Mouse (Mus musculus) splenic B cell, adult 2 months (primary cell): ENCODE data around the gene Mlkl.
"Not testable (repeated sequence)": the region's sequence is repeated elsewhere in the genome, so short reads cannot be mapped to it uniquely, and the experiment has no call there.

Experiments
- DNase-seq: peaks from one replicate; pipeline ENCODE4 v3.0.0-alpha.2; 2011; ENCODE audit warnings: low read depth, low spot score
- H3K27me3 ChIP-seq: 2 replicates; pipeline ENCODE4 v1.6.1; 2012; ENCODE audit warnings: mild to moderate bottlenecking, low read length, moderate library complexity, mixed read lengths; ENCODE audit not compliant: control insufficient read depth, poor library complexity, insufficient read depth, severe bottlenecking
- H3K36me3 ChIP-seq: 2 replicates; pipeline ENCODE4 v1.6.1; 2012; ENCODE audit warnings: mild to moderate bottlenecking, low read length, moderate library complexity, mixed read lengths; ENCODE audit not compliant: control insufficient read depth, poor library complexity, insufficient read depth, severe bottlenecking

The Mlkl gene

DNA sequence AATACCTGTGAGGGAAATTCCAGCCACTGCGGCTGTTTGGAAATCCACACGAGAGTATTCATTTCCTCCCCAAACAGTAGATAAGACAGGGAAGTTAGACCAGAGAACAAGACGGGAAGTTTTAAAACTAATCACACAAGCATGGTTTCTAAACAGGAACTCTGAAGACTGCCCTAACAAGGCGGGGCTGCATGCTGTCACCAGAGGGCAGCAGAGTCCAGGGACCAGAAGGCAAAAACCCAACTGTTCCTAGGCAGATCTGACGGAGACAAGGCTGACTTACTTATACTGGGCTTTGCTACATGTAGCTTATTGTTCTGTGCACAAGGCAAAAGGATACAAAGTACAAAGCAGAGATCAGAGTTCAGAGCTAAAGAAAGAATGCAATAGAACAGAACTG lies 5.2 kb upstream of the Mlkl start:
- no peaks in the 10 kb centered on the region for H3K27me3 ChIP-seq
- H3K36me3 ChIP-seq, result no peaks in the 10 kb centered on the region
- DNase-seq, result peak; percentile 82

DNA sequence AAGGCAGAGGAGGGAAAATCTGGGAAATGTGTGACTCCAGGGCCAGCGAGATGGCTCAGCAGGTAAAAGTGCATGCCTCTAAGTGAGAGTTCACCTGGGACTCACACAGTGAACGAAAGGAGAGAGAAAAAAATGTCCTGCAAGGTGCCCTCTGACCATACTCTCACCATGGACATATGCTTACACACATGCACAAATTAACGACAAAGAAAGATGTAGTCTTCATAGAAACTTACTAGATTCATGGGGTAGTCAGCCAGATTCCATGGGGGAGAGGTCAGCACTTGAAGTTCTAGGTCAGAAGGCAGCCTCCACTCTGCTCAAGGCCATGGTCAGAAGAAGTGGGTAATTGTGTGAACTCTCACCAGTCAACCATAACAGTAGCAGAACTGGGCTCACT lies 2.2 kb upstream of the Mlkl start:
- H3K27me3 ChIP-seq, result no peaks in the 10 kb centered on the region
- no peaks in the 10 kb centered on the region for H3K36me3 ChIP-seq
- DNase-seq, result no peak

DNA sequence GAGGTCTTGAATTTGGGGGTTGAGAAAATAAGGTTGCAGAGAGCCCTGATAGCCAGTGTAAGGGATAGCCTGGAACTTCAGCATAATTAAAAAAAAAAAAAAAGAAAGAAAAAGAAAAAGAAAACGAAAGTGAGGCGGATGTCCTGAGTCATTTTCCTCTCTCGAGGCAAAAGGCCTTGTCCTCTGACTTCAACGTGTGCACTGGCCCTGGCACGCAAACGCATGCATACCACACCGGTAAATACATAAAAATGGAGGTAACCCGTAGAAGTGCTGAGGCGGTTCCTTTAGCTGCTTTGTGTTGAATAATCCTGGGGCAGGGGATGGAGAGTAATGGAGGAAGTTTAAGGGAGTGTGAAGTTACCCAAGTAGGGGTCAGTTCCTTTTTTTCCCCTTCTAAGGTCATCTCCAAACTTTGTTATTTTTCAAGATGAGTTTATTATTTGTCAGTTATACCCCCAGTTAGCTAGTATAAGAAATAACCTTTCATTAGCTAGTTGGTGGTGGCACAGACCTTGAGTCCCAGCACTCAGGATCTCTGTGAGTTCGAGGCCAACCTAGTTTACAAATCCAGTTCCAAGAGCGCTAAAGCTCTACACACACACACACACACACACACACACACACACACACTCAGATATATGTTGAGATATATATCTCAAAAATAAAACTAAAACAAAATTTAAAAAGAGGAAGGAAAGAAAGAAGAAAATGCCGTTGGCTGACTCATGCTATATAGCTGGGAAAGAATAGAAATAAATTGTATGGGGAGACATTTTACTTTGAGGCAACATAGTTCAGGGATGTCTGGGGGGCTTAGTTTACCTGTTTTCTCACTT lies 612 bp upstream of the Mlkl start:
- DNase-seq, result peak; percentile 37
- H3K27me3 ChIP-seq, result no peaks in the 10 kb centered on the region
- H3K36me3 ChIP-seq, result no peaks in the 10 kb centered on the region

DNA sequence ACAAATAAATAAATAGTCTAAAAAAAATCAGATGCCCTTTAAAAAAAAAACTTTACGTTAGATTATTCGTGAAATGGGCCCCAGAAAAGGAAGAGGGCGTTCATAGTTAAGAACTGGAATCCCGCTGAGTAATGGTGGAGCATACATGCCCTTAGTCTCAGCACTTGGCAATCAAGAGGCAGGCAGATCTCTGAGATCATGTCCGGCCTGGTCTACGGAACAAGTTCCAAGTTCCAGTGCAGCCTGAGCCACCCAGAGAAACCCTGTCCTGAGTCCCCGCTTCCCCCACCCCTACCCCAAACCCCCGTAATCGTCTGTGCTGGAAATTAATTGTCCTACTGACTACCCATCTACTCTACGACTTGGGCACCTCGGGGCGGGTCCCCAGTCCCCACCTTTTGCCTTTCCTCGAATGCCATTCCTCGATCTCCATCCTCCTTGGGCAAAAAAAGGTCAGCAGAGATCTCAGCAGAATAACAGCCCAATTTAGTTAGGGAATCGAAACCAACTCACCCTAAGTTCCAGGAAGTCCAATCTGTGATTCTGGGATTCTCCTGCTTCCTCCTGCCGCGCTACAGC lies 577 bp downstream of the Mlkl start:
- H3K27me3 ChIP-seq, result no peaks in the 10 kb centered on the region
- peak; percentile 18 for DNase-seq
- H3K36me3 ChIP-seq, result no peaks in the 10 kb centered on the region

DNA sequence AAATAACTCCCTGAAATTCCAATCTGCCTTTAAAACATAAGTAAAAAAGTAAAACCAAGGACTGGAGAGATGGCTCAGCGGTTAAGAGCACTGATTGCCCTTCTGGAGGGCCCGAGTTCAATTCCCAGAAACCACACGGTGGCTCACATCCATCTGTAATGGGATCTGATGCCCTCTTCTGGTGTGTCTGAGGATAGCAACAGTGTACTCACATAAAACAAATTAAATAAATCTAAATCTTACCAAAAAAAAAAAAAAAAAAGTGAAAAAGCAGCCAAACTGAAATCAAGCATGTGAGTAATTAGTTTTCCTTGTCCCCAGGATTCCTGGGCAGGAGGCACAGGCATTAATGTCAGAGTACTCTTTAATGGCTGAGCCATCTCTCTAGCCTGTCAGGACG lies 1.3 kb downstream of the Mlkl start:
- H3K27me3 ChIP-seq, result no peaks in the 10 kb centered on the region
- no peak for DNase-seq
- H3K36me3 ChIP-seq, result no peaks in the 10 kb centered on the region

DNA sequence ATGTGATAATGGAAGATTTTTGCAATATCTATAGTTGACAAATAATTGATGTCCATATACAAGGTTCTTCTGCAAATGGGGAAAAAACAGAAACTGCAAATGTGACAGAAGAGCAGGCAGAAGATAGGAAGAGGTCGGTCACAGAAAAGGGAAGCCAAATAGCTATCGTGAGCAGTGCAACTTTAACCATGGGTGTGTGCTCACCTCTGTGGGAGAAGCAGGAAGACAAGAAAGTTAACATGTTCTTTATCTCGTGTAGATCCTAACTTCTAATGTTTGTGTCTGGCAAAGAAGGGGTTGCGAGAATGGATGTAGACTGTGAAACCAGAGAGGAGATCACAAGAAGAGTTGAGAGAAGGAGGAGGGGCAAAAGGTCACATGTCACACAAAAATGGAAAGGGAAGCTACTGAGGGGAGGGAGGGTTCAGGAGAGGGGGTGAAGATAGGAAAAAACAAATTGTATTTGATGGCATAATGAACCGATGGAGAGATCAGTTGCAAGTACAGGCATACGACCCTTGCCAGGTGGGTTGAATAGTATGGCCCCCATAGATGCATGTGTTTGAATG lies 12.7 kb downstream of the Mlkl start:
- Histone ChIP-seq H3K36me3 (no peaks in the 10 kb centered on the region), H3K27me3 (no peaks in the 10 kb centered on the region)
- no peak for DNase-seq

DNA sequence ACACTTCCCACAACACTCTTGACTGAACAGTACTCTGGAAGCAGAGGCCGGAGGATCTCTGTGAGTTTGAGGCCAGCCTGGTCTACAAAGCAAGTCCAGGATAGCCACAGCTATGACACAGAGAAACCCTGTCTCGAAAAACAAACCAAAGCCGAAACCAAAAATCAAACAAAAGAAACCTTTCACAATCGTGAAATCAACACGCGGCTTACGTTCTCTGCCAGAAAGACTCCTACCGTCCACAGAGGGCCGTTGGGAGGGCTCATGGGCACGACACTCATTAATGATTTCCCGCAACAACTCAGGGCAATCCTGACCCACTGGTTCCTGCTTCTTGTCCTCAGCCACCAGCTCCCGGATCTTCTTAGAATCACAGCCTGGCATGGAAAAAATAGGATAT lies 23.2 kb downstream of the Mlkl start:
- Histone ChIP-seq H3K36me3 (no peaks in the 10 kb centered on the region), H3K27me3 (no peaks in the 10 kb centered on the region)
- DNase-seq, result no peak

DNA sequence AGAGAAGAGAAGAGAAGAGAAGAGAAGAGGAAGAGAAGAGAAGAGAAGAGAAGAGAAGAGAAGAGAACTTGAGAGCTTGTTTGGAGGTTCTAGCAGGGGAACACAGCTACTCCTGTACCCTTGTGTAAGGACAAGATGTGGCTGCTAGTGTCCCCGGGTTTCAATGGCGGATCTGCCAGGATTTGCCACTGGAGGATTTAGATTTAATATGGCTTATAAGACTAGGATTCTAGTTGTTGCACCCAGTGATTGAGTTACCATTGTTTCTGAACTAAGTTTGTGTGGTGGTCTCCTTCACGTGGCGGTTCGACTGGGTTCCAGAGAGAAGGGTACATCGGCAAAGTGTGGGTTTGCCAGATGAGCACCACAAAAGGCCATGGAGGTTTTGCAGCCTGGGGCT lies 24.0 kb downstream of the Mlkl start:
- not testable (repeated sequence) for H3K27me3 ChIP-seq, H3K36me3 ChIP-seq, DNase-seq

DNA sequence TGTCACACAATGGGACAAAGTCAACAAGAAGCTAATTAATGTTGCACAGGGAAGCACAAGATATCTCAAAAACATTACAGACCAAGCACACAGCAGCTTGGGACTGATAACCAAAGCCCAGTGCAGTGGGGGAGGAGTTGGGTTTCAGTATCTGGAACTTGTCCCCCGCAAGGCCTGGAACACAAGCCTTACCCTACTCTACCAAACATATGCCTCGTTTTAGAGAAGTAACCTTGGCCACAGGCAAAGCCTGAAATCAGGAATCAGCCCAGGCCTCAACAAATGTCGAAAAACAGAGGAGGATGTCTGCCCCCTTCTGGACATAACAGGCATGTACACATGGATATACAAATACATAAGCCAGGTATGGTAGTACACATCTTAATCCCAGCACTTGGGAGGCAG lies 25.2 kb downstream of the Mlkl start:
- peak; percentile 24 for DNase-seq
- no peaks in the 10 kb centered on the region for H3K27me3 ChIP-seq
- no peaks in the 10 kb centered on the region for H3K36me3 ChIP-seq

DNA sequence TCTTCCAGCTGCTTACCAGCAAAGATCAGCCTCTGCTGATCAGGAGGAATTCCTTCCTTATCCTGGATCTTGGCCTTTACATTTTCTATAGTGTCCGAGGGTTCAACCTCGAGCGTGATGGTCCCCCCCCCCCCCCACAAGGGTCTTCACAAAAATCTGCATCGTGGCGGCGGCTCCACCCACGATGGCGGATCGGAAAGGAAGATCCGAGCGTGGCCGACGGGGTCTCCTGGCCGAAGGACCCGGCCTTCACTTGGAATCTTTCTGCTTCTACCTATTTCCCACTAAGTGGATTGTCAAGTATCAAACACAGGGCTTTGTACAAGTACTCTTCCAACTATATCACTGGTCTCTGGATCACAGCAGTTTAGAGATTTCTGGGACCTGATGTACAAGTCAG lies 28.0 kb downstream of the Mlkl start:
- H3K27me3 ChIP-seq, H3K36me3 ChIP-seq, DNase-seq: not testable (repeated sequence)

DNA sequence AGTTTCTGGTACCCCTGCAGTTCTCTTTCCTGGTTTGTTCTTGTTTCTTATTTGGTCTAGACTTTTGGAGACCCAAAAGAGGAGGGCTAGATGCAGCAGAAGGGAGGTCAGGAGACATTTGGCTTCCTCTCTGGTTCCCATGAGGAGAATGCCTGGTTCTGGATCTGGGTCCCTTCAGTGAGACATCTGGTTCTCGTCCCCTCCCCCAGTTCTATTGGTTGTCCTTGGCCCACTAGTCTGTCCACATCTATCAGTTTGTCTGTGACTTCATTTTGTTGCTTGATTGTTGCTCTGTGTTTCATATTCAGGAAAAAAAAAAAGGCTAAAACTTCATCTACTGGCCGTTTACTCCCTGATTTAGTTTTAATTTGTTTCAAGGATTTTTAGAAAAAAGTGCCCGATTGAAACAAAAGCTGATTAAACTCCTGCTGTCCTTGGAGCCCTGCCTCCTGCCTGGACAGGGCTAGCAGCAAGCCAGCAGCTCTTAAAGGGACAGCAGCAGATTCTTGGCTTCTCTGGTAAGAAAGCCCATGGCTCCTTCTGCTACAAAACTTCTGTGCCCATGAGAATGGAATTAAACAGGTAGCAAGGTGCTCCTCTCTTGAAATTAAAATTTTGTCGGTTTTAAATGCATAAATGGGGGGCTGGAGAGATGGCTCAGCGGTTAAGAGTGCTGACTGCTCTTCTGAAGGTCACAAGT lies 32.8 kb downstream of the Mlkl start:
- no peak for DNase-seq
- Histone ChIP-seq H3K36me3 (no peaks in the 10 kb centered on the region), H3K27me3 (no peaks in the 10 kb centered on the region)

DNA sequence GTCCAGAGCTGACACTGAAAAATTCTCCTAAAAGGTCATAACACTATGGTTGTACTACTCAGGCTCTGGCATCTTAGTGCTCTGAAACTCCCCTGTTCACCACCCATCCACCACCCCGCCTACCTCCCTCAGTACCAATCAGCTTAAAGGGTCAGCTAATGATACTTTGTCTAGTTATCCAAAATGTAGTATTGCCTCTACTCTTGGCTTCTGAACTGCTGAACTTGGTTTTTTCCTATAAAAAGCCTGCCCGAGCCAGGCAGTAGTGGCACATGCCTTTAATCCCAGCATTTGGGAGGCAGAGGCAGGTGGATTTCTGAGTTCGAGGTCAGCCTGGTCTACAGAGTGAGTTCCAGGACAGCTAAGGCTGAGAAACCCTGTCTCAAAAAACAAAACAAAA lies 33.6 kb downstream of the Mlkl start:
- no peaks in the 10 kb centered on the region for H3K27me3 ChIP-seq
- DNase-seq, result no peak
- H3K36me3 ChIP-seq, result no peaks in the 10 kb centered on the region

DNA sequence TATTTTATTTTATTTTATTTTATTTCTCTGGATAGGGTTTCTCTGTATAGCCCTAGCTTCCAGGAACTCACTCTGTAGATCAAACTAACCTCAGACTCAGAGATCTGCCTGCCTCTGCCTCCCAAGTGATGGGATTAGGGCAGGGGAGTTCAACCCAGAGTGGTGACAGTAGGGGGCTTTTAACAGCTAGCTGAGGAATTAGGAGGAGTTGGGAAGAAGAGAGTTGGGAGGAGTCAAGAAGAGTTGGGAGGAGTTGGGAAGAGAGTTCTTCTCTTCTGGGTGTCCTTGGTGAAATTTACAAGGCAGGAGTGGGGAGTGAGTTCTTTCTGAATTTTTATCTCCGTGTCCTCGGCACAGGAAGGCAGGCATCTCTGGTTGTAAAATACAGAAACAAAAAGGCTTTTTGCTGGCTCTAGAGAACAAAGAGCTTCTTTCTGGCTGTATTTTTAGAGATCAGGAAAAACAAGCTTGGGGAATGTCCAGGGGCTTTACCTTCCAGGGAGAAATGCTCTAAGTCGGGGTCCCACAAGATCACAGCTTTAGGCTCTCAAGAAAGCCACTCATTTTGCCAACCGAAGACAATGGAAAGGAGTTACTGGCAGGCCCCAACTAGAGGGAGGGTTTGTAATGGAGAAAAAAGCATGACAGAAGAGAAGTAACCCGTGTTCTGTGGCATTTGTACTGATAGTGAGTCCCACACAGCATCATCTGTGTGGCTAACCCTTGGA lies 34.7 kb downstream of the Mlkl start:
- not testable (repeated sequence) for H3K36me3 ChIP-seq, DNase-seq, H3K27me3 ChIP-seq

DNA sequence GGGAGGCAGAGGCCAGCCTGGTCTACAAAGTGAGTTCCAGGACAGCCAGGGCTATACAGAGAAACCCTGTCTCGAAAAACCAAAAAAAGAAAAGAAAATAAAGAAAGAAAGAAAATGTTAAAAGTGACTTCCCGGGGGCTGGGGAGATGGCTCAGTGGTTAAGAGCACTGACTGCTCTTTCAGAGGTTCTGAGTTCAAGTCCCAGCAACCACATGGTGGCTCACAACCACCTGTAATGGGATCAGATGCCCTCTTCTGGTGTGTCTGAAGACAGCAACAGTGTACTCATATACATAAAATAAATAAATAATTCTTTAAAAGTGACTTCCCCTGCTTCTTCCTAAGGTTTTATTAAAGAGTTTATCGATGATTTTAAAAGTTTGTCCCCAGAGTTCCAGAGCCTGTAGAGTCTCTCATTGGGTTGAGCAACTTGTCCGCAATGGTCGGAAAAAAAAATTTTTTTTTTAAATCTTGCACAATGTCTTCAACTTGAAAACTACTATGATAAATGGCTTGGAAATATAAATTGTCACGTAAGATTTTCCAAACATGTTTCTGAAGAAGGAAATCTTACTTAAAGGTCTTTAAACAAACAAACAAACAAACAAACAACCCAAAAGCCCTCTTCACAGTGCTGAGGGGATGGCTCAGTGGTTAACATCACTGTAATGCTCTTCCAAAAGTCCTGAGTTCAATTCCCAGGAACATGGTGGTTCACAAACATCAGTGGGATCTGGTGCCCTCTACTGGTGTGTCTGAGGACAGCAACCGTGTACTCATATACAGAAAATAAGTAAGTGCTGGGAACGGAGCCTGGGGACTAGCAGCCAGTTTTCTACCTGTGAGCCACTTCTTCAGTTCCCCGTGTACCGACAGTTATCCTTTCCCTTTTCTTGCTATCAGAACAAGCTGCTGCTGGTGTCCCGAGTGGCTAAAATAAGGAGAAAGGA lies 37.1 kb downstream of the Mlkl start:
- Histone ChIP-seq H3K36me3 (0 out of 2 replicates have a peak, but pooled peaks cover 2% of the 10 kb centered on the region), H3K27me3 (no peaks in the 10 kb centered on the region)
- peak; percentile 38 for DNase-seq
